In genomic region chr9:7902311-7902710, GRCm38 (mm10) we compare ENCODE assay signal across 16 mouse cellular contexts. TPM values are rescaled to one million over a fixed set of nuclear protein-coding genes. Genes with fewer than 3 reads are reported as not detected.
DNase-seq lines count a peak whose midpoint lies in the region; ATAC-seq and TF ChIP-seq lines count a peak whose summit lies in the region.
"Had no signal": no experiment of that assay in that cellular context is flagged by ENCODE, and none has a peak within 500 bp of the region (broad histone marks: within the 10 kb centered on the region; RNA-seq: fewer than 3 reads in every experiment).

No protein-coding gene starts in this region.

- H3K4me1 ChIP-seq in midbrain, postnatal 0 days (ENCODE audit: insufficient read depth, low read length) = no peaks in the 10 kb centered on the region
- no peaks in the 10 kb centered on the region for H3K4me1 ChIP-seq in midbrain, embryonic 11.5 days (ENCODE audit: control insufficient read depth, insufficient read depth, low read length)
- no peaks in the 10 kb centered on the region for H3K4me1 ChIP-seq in hindbrain, embryonic 16.5 days (ENCODE audit: control insufficient read depth, insufficient read depth, low read depth, low read length)
- H3K4me1 ChIP-seq in heart, embryonic 10.5 days = peaks cover 6% of the 10 kb centered on the region
- H3K4me1 ChIP-seq: neural tube, embryonic 13.5 days had no signal

- H3K27ac ChIP-seq in midbrain, postnatal 0 days (ENCODE audit: low read depth, low read length) = no peak overlapping the region
- H3K27ac ChIP-seq in midbrain, embryonic 11.5 days (ENCODE audit: low read depth, low read length) = no peak overlapping the region
- H3K27ac ChIP-seq in hindbrain, embryonic 16.5 days (ENCODE audit: low read depth, low read length) = no peak overlapping the region
- no peak overlapping the region for H3K27ac ChIP-seq in heart, embryonic 10.5 days
- H3K27ac ChIP-seq: heart, embryonic 15.5 days; neural tube, embryonic 13.5 days had no signal

- no peaks in the 10 kb centered on the region for H3K9me3 ChIP-seq in midbrain, postnatal 0 days (ENCODE audit: low read length)
- H3K9me3 ChIP-seq in midbrain, embryonic 11.5 days (ENCODE audit: control insufficient read depth, low read length) = no peaks in the 10 kb centered on the region
- H3K9me3 ChIP-seq in hindbrain, embryonic 16.5 days (ENCODE audit: control insufficient read depth, low read length) = no peaks in the 10 kb centered on the region
- no peaks in the 10 kb centered on the region for H3K9me3 ChIP-seq in heart, embryonic 10.5 days
- H3K9me3 ChIP-seq: heart, embryonic 15.5 days; neural tube, embryonic 13.5 days had no signal

- no peaks in the 10 kb centered on the region for H3K36me3 ChIP-seq in midbrain, postnatal 0 days (ENCODE audit: insufficient read depth, low read length)
- H3K36me3 ChIP-seq in midbrain, embryonic 11.5 days (ENCODE audit: control insufficient read depth, insufficient read depth, low read length) = no peaks in the 10 kb centered on the region
- H3K36me3 ChIP-seq in hindbrain, embryonic 16.5 days (ENCODE audit: control insufficient read depth, insufficient read depth, low read length) = no peaks in the 10 kb centered on the region
- H3K36me3 ChIP-seq in heart, embryonic 10.5 days = no peaks in the 10 kb centered on the region
- H3K36me3 ChIP-seq: heart, embryonic 15.5 days; neural tube, embryonic 13.5 days had no signal

- intact Hi-C loops in heart, postnatal 10 days (cut with DNase I) = loop anchor here (10.0 kb wide), 1 partner anchor 172 kb away; no protein-coding TSS in a partner anchor

- H3K4me3 ChIP-seq in midbrain, postnatal 0 days (ENCODE audit: low read depth, low read length) = no peak overlapping the region
- no peak overlapping the region for H3K4me3 ChIP-seq in midbrain, embryonic 11.5 days (ENCODE audit: low read depth, low read length)
- H3K4me3 ChIP-seq in hindbrain, embryonic 16.5 days (ENCODE audit: low read length) = no peak overlapping the region
- H3K4me3 ChIP-seq in heart, embryonic 10.5 days = no peak overlapping the region
- H3K4me3 ChIP-seq: heart, embryonic 15.5 days; megakaryocyte, embryonic 14.5 days; neural tube, embryonic 13.5 days had no signal

- H3K27me3 ChIP-seq in midbrain, postnatal 0 days (ENCODE audit: insufficient read depth, low read length) = no peaks in the 10 kb centered on the region
- H3K27me3 ChIP-seq in midbrain, embryonic 11.5 days (ENCODE audit: control insufficient read depth, insufficient read depth, low read length) = no peaks in the 10 kb centered on the region
- H3K27me3 ChIP-seq in hindbrain, embryonic 16.5 days (replicated peaks; ENCODE audit: control insufficient read depth, insufficient read depth, low read length) = no peaks in the 10 kb centered on the region
- no peaks in the 10 kb centered on the region for H3K27me3 ChIP-seq in heart, embryonic 10.5 days (ENCODE audit: insufficient read depth, poor library complexity, severe bottlenecking)
- H3K27me3 ChIP-seq: heart, embryonic 15.5 days; megakaryocyte, embryonic 14.5 days; neural tube, embryonic 13.5 days had no signal

- 45% methylated on average over 7 of the region's 7 CpGs for WGBS in midbrain, postnatal 0 days
- WGBS in midbrain, embryonic 11.5 days = 53% methylated on average over 7 of the region's 7 CpGs
- 58% methylated on average over 7 of the region's 7 CpGs for WGBS in hindbrain, embryonic 16.5 days
- WGBS in heart, embryonic 10.5 days = 35% methylated on average over 7 of the region's 7 CpGs

- no peak for ATAC-seq in midbrain, postnatal 0 days (ENCODE audit: low FRiP score)
- no peak for ATAC-seq in midbrain, embryonic 11.5 days (ENCODE audit: low FRiP score)
- peak; percentile 37; the same call in 1 of the 2 replicates for ATAC-seq in hindbrain, embryonic 16.5 days
- ATAC-seq: intestine, embryonic 16.5 days had no signal

- no peak overlapping the region for H3K9ac ChIP-seq in midbrain, postnatal 0 days (replicated peaks; ENCODE audit: low read length, poor library complexity, severe bottlenecking)
- no peak overlapping the region for H3K9ac ChIP-seq in midbrain, embryonic 11.5 days (ENCODE audit: low read length)
- H3K9ac ChIP-seq in hindbrain, embryonic 16.5 days (ENCODE audit: low read depth, low read length) = no peak overlapping the region
- H3K9ac ChIP-seq: heart, embryonic 15.5 days; neural tube, embryonic 13.5 days had no signal

- no peak for TF ChIP-seq CTCF in midbrain, postnatal 0 days (IDR thresholded peaks at IDR 0.05)

- no peak overlapping the region for H3K4me2 ChIP-seq in midbrain, postnatal 0 days (ENCODE audit: low read depth, low read length, poor library complexity, severe bottlenecking)
- no peak overlapping the region for H3K4me2 ChIP-seq in midbrain, embryonic 11.5 days
- no peak overlapping the region for H3K4me2 ChIP-seq in hindbrain, embryonic 16.5 days (ENCODE audit: low read length)
- H3K4me2 ChIP-seq: heart, embryonic 15.5 days; neural tube, embryonic 13.5 days had no signal

- peak; percentile 24 for DNase-seq in heart, adult 11 months
- DNase-seq in heart, postnatal 10 days = no peak
- DNase-seq in midbrain, postnatal 0 days (ENCODE audit: low spot score) = peak; percentile 5
- no peak for DNase-seq in midbrain, embryonic 11.5 days (ENCODE audit: low spot score, missing footprints)
- peak; percentile 13 to 32 for DNase-seq in lung, postnatal 4 days
- DNase-seq in thymus, postnatal 0 days (ENCODE audit: low spot score) = no peak
- DNase-seq in heart, embryonic 10.5 days (ENCODE audit: low spot score) = no peak
- DNase-seq: B cell, adult 2 months; cerebellum, postnatal 25 days; gastrocnemius, postnatal 25 days; thymus, postnatal 4 days had no signal

RNA-seq across cellular contexts. Expression of gene Birc3, which starts 29.3 kb away (rescaled TPM):
- 10 to 100 TPM in 1 of 2 experiments, 1 to 10 TPM in 1; 8.5 to 12.0 TPM for total RNA-seq in heart, postnatal 10 days (2021)
- total RNA-seq in midbrain, postnatal 0 days (2014; rRNA removed) = 2.3 and 2.6 TPM in 2 replicates
- polyA plus RNA-seq in midbrain, postnatal 0 days (2015; fragmentation: Nextera tagmentation; extraction: Ambion mirVana) = 0.99 and 1.5 TPM in 2 replicates
- polyA plus RNA-seq in midbrain, embryonic 11.5 days (2014; fragmentation: Nextera tagmentation; extraction: Ambion mirVana) = 3.9 and 4.2 TPM in 2 replicates
- 1.8 and 2.9 TPM in 2 replicates for polyA plus RNA-seq in hindbrain, embryonic 16.5 days (2015; fragmentation: Nextera tagmentation; extraction: Ambion mirVana)
- polyA plus RNA-seq in thymus, postnatal 0 days (2015; fragmentation: Nextera tagmentation; extraction: Ambion mirVana) = 32.9 and 34.4 TPM in 2 replicates
- 4.9 and 5.2 TPM in 2 replicates for polyA plus RNA-seq in heart, embryonic 10.5 days (2016; fragmentation: Nextera tagmentation; extraction: Ambion mirVana)

Comparison
In these comparisons a context has a peak if more than half of its experiments do, and no peak if none do; other contexts are left out.
1. DNase-seq: peak in heart, adult 11 months (single experiment), midbrain, postnatal 0 days (single experiment) and lung, postnatal 4 days (2 of 2); none in heart, postnatal 10 days (0 of 2), midbrain, embryonic 11.5 days (single experiment), thymus, postnatal 0 days (single experiment) and heart, embryonic 10.5 days (single experiment).